Mouse (Mus musculus) thymus, adult 2 months (tissue): Measurements from ENCODE around the gene Rtl5.

Source experiments
- CTCF ChIP-seq: fragments of 200-500 bp; IDR thresholded peaks from 2 replicates; pipeline ENCODE4 v1.5.1; 2012; ENCODE audit warnings: mild to moderate bottlenecking, control low read depth, low read length, moderate library complexity, borderline replicate concordance; ENCODE audit not compliant: control insufficient read depth, poor library complexity, insufficient read depth; ENCODE audit errors: extremely low read depth
- POLR2A ChIP-seq: fragments of 200-500 bp; IDR thresholded peaks from 2 replicates; pipeline ENCODE4 v1.6.1; 2012; ENCODE audit warnings: mild to moderate bottlenecking, low read length, control low read depth, moderate library complexity; ENCODE audit not compliant: control insufficient read depth, poor library complexity, insufficient read depth; ENCODE audit errors: extremely low read depth

DNA sequence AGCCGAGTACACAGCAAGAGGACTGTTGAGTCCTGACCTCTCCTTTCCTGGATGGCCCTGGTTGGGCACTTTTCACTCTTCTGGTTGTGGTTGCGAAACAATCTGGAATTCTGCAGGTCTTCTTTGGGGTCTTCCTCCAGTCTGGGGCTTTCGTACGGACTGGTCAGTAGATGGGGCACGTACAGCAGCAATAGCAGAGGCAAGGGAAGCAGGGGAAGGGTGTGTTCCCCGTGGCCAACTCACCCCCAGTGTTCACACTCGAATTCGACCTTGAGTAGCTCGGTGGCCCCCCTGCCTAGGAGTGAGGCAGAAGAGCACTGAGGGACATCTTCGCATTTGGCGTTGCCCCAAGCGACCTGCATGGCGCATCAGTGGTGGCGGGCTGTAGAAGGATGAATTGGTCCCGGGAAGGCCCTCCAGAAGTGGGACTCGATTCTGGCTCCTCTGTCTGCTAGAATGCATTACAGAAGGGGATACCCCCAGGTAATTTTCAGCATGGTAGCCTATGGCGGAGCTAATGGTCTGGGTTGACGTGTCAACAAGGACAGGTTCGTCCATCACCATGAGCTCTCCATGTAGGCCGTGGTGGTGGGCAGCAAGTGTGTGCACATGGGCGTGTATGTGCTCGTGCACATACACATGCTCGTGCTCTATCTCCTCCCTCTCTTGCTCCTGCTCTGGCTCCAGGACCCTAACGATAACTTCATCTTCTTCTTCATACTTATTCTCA lies 2.1 kb downstream of the Rtl5 start:
- TF ChIP-seq CTCF (no peak), POLR2A (no peak)
